ENCODE assay signal across 13 mouse cellular contexts in the genomic region with DNA sequence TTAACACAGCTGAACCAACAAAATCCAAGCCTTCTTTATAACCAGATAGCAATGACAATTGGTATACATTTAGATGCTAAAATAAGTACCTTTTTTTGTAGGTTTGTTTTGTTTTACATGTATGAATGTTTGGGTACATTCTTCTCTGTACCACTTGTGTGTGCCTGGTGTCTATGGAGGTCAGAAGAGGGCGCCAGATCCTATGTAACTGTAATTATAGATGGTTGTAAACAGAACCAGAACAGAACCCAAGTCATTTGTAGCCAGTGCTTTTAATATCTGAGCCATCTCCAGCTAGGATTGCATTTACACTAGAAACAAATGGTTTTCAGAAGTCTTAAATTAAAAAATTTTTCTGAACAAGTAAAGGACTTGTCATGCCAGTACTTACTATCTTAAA. TPM values are rescaled to one million over a fixed set of nuclear protein-coding genes. Genes with fewer than 3 reads are reported as not detected.
DNase-seq lines count a peak whose midpoint lies in the region; ATAC-seq and TF ChIP-seq lines count a peak whose summit lies in the region.
"Had no signal": no experiment of that assay in that cellular context is flagged by ENCODE, and none has a peak within 500 bp of the region (broad histone marks: within the 10 kb centered on the region; RNA-seq: fewer than 3 reads in every experiment).

No protein-coding gene starts in this region.

- no peak overlapping the region for H3K27ac ChIP-seq in stomach, postnatal 0 days (replicated peaks)
- H3K27ac ChIP-seq: embryonic facial prominence, embryonic 15.5 days had no signal

- TF ChIP-seq EP300 in stomach, postnatal 0 days (optimal IDR thresholded peaks at IDR 0.05): no peak

- H3K27me3 ChIP-seq in stomach, postnatal 0 days (ENCODE audit: control insufficient read depth, insufficient read depth, low read length): no peaks in the 10 kb centered on the region
- H3K27me3 ChIP-seq: embryonic facial prominence, embryonic 15.5 days; megakaryocyte, embryonic 14.5 days had no signal

- H3K36me3 ChIP-seq in stomach, postnatal 0 days (ENCODE audit: control insufficient read depth, insufficient read depth, low read length): no peaks in the 10 kb centered on the region; the same call in 1 of the 2 replicates

- H3K4me2 ChIP-seq in stomach, postnatal 0 days (replicated peaks; ENCODE audit: low read depth): no peak overlapping the region
- H3K4me2 ChIP-seq: embryonic facial prominence, embryonic 15.5 days had no signal

- H3K9me3 ChIP-seq in stomach, postnatal 0 days (ENCODE audit: control insufficient read depth, low read length): no peaks in the 10 kb centered on the region
- H3K9me3 ChIP-seq: embryonic facial prominence, embryonic 15.5 days; megakaryocyte, embryonic 14.5 days had no signal

- peak; percentile 55 for TF ChIP-seq CTCF in stomach, postnatal 0 days (IDR thresholded peaks at IDR 0.05; ENCODE audit: low read depth)

- no peaks in the 10 kb centered on the region for H3K4me1 ChIP-seq in stomach, postnatal 0 days (replicated peaks; ENCODE audit: control insufficient read depth, insufficient read depth)
- H3K4me1 ChIP-seq: embryonic facial prominence, embryonic 15.5 days; megakaryocyte, embryonic 14.5 days had no signal

- 76% methylated on average over 1 of the region's 1 CpGs for WGBS in stomach, postnatal 0 days

- H3K9ac ChIP-seq in stomach, postnatal 0 days (ENCODE audit: low read length): no peak overlapping the region
- H3K9ac ChIP-seq: embryonic facial prominence, embryonic 15.5 days had no signal

- H3K4me3 ChIP-seq in stomach, postnatal 0 days (ENCODE audit: low read depth, low read length): no peak overlapping the region
- H3K4me3 ChIP-seq: embryonic facial prominence, embryonic 15.5 days; megakaryocyte, embryonic 14.5 days had no signal

- ATAC-seq in stomach, postnatal 0 days (ENCODE audit: low FRiP score, low TSS enrichment): no peak

- peak; percentile 24 to 28 for DNase-seq in cerebellum, postnatal 10 days
- no peak for DNase-seq in cerebellum, adult 11-12 months
- DNase-seq in kidney, postnatal 4 days: peak; percentile 8 to 15
- DNase-seq in kidney, postnatal 14 days: no peak
- DNase-seq in thymus, postnatal 4 days: peak; percentile 24
- no peak for DNase-seq in thymus, adult 18-20 months
- no peak for DNase-seq in stomach, postnatal 0 days (ENCODE audit: low spot score)
- DNase-seq in urinary bladder, postnatal 4 days (ENCODE audit: low spot score in 2 of 2): no peak
- DNase-seq: cerebellum, adult 18-20 months; heart, postnatal 10 days; left cerebral cortex, postnatal 4 days had no signal

RNA-seq across cellular contexts. Expression of a gene that starts 54.7 kb away (rescaled TPM):
- polyA plus RNA-seq in stomach, postnatal 0 days (2015; fragmentation: Nextera tagmentation; extraction: Ambion mirVana): 44.4 and 51.1 TPM in 2 replicates

Comparison
In these comparisons a context has a peak if more than half of its experiments do, and no peak if none do; other contexts are left out.
1. DNase-seq: peak in cerebellum, postnatal 10 days (2 of 2), kidney, postnatal 4 days (2 of 2) and thymus, postnatal 4 days (single experiment); none in cerebellum, adult 11-12 months (single experiment), kidney, postnatal 14 days (single experiment), thymus, adult 18-20 months (0 of 2), stomach, postnatal 0 days (single experiment) and urinary bladder, postnatal 4 days (0 of 2).